Mouse (Mus musculus): ENCODE data around the gene Nccrp1. TPM values are rescaled to one million over a fixed set of nuclear protein-coding genes. Genes with fewer than 3 reads are reported as not detected.

Nccrp1 gene
- polyA plus RNA-seq, 1 experiment from 2014 or later: not detected

DNA sequence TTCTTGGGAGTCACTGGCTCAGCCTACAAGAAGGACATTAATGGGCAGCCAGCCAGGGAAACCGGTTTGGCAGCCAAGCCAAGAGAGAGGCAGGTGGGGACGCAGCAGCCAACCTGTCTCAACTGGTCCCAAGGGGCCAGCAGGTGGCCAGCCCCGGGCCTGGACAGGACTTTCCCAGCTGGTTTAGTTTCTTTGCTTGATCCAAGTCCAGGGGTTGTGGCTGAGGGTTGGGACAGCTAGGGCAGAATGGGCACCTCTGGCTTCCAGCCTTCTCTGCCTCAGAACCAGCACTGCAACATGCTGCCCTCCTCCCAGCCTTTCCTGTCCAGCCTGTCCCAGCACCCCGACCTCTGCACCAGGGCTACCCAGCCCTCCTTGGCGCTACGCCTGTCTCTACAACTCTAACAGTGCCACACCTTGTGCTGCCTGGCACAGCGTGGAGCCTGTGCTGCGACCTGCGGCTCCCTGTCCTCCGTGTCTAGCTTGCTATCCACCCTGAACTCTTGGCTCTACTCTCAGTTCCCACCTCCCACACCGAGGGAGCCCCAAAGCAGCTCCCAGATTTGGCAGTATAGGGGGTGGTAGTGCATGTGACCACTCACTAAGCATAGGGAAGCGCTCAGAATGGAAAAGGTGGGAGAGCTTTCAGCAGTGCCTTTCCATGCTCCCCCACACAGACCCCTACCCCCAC is 23.4 kb upstream of the Nccrp1 start:
- peak; percentile 14; the same call in 1 of the 2 replicates for TF ChIP-seq CTCF (IDR thresholded peaks at IDR 0.05; ENCODE audit: low read depth)
- Histone ChIP-seq H3K9me3 (ENCODE audit: low read depth, low read length) (no peaks in the 10 kb centered on the region), H3K36me3 (ENCODE audit: insufficient read depth) (peaks cover 29% of the 10 kb centered on the region), H3K4me2 (peak overlapping the region; percentile 41), H3K27me3 (ENCODE audit: insufficient read depth, low read length) (no peaks in the 10 kb centered on the region), H3K4me3 (ENCODE audit: low read depth, low read length) (no peak overlapping the region), H3K9ac (peak overlapping the region; percentile 3; the same call in 1 of the 2 replicates), H3K27ac (ENCODE audit: low read depth) (peak overlapping the region; percentile 92), H3K4me1 (ENCODE audit: insufficient read depth) (peaks cover 19% of the 10 kb centered on the region)
- ATAC-seq (ENCODE audit: insufficient read depth) (peak; percentile 55), DNase-seq (peak; percentile 85)
- 50% methylated on average over 12 of the region's 12 CpGs for WGBS

GRCm38 (mm10) chr7:28568253-28568652 is 21.2 kb upstream of the Nccrp1 start:
- H3K9ac ChIP-seq: no peak overlapping the region
- peaks cover 51% of the 10 kb centered on the region for H3K36me3 ChIP-seq (ENCODE audit: insufficient read depth)
- ATAC-seq (ENCODE audit: insufficient read depth) (no peak), DNase-seq (peak; percentile 83)
- H3K27me3 ChIP-seq (ENCODE audit: insufficient read depth, low read length): no peaks in the 10 kb centered on the region
- no peak overlapping the region for H3K27ac ChIP-seq (ENCODE audit: low read depth)
- no peak overlapping the region for H3K4me2 ChIP-seq
- H3K4me1 ChIP-seq (ENCODE audit: insufficient read depth): peaks cover 16% of the 10 kb centered on the region
- no peak overlapping the region for H3K4me3 ChIP-seq (ENCODE audit: low read depth, low read length)
- TF ChIP-seq CTCF (IDR thresholded peaks at IDR 0.05; ENCODE audit: low read depth): peak; percentile 84
- no peaks in the 10 kb centered on the region for H3K9me3 ChIP-seq (ENCODE audit: low read depth, low read length)

GRCm38 (mm10) chr7:28567539-28567938 is 20.5 kb upstream of the Nccrp1 start:
- no peaks in the 10 kb centered on the region for H3K9me3 ChIP-seq (ENCODE audit: low read depth, low read length)
- WGBS: 91% methylated on average over 4 of the region's 4 CpGs
- H3K4me1 ChIP-seq (ENCODE audit: insufficient read depth): peaks cover 14% of the 10 kb centered on the region
- ATAC-seq (ENCODE audit: insufficient read depth) (no peak), DNase-seq (no peak)
- no peak for TF ChIP-seq CTCF (IDR thresholded peaks at IDR 0.05; ENCODE audit: low read depth)
- no peak overlapping the region for H3K27ac ChIP-seq (ENCODE audit: low read depth)
- no peak overlapping the region for H3K4me2 ChIP-seq
- H3K4me3 ChIP-seq (ENCODE audit: low read depth, low read length): no peak overlapping the region
- no peak overlapping the region for H3K9ac ChIP-seq
- no peaks in the 10 kb centered on the region for H3K27me3 ChIP-seq (ENCODE audit: insufficient read depth, low read length)
- H3K36me3 ChIP-seq (ENCODE audit: insufficient read depth): peaks cover 58% of the 10 kb centered on the region

DNA sequence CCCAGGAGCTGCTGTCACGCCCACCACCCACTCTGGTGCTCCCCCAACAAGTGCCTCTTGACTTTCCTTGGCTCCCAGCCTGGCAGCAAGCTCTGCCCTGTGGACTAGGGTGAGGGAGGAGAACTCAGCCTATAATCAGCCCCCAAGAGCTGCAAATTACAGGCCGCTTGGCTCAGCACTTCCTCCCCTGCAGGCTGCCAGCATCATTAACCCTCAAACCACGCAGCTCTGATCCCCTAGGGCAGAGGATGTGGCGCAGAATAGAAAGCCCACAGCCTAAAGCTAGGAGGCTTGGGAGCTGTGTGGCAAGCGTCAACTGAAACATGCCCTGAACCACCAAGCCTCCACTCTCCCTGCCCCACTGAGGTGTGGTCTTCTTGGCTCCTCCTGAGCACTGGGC is 18.4 kb upstream of the Nccrp1 start:
- Histone ChIP-seq H3K4me1 (ENCODE audit: insufficient read depth) (no peaks in the 10 kb centered on the region; the same call in 1 of the 2 replicates), H3K4me3 (ENCODE audit: low read depth, low read length) (no peak overlapping the region), H3K27me3 (ENCODE audit: insufficient read depth, low read length) (no peaks in the 10 kb centered on the region), H3K27ac (ENCODE audit: low read depth) (no peak overlapping the region), H3K9ac (no peak overlapping the region), H3K9me3 (ENCODE audit: low read depth, low read length) (no peaks in the 10 kb centered on the region), H3K36me3 (ENCODE audit: insufficient read depth) (peaks cover 77% of the 10 kb centered on the region), H3K4me2 (no peak overlapping the region)
- WGBS: 82% methylated on average over 5 of the region's 5 CpGs
- no peak for TF ChIP-seq CTCF (IDR thresholded peaks at IDR 0.05; ENCODE audit: low read depth)
- DNase-seq: no peak
- ATAC-seq (ENCODE audit: insufficient read depth): no peak

- TF ChIP-seq CTCF (IDR thresholded peaks at IDR 0.05; ENCODE audit: low read depth): no peak
- no peak for ATAC-seq (ENCODE audit: insufficient read depth)
- WGBS: 92% methylated on average over 13 of the region's 13 CpGs
These were observed 15.9 kb upstream of the Nccrp1 start for GRCm38 (mm10) chr7:28562951-28563350.

DNA sequence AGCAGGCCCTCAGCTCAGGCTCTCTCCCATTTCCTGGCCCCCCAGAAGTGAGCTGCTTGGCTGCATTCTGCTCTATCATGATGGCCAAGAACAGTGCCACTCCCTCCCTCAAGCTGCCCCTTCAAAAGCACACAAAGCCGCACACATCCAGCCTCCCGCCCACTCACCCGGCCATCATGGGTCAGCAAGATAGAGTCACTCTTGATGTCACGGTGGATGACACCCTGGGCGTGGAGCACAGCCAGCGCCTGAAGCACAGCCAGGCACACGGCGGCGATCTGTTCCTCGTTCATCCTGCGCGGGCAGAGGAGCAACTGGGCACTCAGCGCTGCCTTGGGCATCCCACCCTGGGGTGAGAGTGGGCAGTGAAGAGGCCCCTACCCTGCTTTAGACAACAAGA is 15.3 kb upstream of the Nccrp1 start:
- DNase-seq: no peak

More at GRCm38 (mm10) chr7:28562951-28563350, 15.9 kb upstream of the Nccrp1 start:
- DNase-seq: no peak
- H3K27ac ChIP-seq (ENCODE audit: low read depth): no peak overlapping the region
- peaks cover 92% of the 10 kb centered on the region for H3K36me3 ChIP-seq (ENCODE audit: insufficient read depth)
- no peaks in the 10 kb centered on the region for H3K9me3 ChIP-seq (ENCODE audit: low read depth, low read length)
- H3K4me2 ChIP-seq: no peak overlapping the region
- H3K4me1 ChIP-seq (ENCODE audit: insufficient read depth): no peaks in the 10 kb centered on the region
- no peak overlapping the region for H3K4me3 ChIP-seq (ENCODE audit: low read depth, low read length)
- H3K27me3 ChIP-seq (ENCODE audit: insufficient read depth, low read length): no peaks in the 10 kb centered on the region
- H3K9ac ChIP-seq: no peak overlapping the region

DNA sequence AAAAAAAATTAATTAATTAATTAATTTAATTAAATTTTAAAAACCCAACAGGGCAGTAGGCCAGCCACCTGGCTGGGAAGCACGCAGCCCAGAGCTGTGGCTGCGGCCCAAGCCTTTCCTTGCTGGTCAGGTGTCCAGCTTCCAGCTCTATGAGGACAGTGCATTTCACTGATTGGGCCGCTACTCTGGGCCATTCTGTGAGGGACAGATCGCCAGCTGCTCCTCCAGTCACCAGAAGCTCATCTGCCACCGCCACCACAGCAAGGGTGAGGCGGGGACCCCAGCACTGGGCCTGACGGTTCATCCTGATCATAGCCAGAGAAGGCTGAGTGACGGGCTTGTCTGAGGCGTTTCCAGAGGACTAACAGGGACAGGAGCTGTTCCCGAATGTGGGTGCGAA is 14.9 kb upstream of the Nccrp1 start:
- 91% methylated on average over 11 of the region's 11 CpGs for WGBS
- ATAC-seq (ENCODE audit: insufficient read depth) (no peak), DNase-seq (no peak)
- Histone ChIP-seq H3K9ac (no peak overlapping the region), H3K36me3 (ENCODE audit: insufficient read depth) (peaks cover 86% of the 10 kb centered on the region), H3K9me3 (ENCODE audit: low read depth, low read length) (no peaks in the 10 kb centered on the region), H3K4me3 (ENCODE audit: low read depth, low read length) (no peak overlapping the region), H3K4me1 (ENCODE audit: insufficient read depth) (0 out of 2 replicates have a peak, but pooled peaks cover 2% of the 10 kb centered on the region), H3K27ac (ENCODE audit: low read depth) (no peak overlapping the region), H3K27me3 (ENCODE audit: insufficient read depth, low read length) (no peaks in the 10 kb centered on the region), H3K4me2 (no peak overlapping the region)
- no peak for TF ChIP-seq CTCF (IDR thresholded peaks at IDR 0.05; ENCODE audit: low read depth)

More for the DNA sequence above, 15.3 kb upstream of the Nccrp1 start:
- H3K4me3 ChIP-seq (ENCODE audit: low read depth, low read length): no peak overlapping the region
- 0 out of 2 replicates have a peak, but pooled peaks cover 2% of the 10 kb centered on the region for H3K4me1 ChIP-seq (ENCODE audit: insufficient read depth)
- peaks cover 90% of the 10 kb centered on the region for H3K36me3 ChIP-seq (ENCODE audit: insufficient read depth)
- TF ChIP-seq CTCF (IDR thresholded peaks at IDR 0.05; ENCODE audit: low read depth): no peak
- H3K9me3 ChIP-seq (ENCODE audit: low read depth, low read length): no peaks in the 10 kb centered on the region
- no peak overlapping the region for H3K9ac ChIP-seq
- no peak overlapping the region for H3K27ac ChIP-seq (ENCODE audit: low read depth)
- 90% methylated on average over 13 of the region's 13 CpGs for WGBS
- ATAC-seq (ENCODE audit: insufficient read depth): no peak
- H3K4me2 ChIP-seq: no peak overlapping the region
- H3K27me3 ChIP-seq (ENCODE audit: insufficient read depth, low read length): no peaks in the 10 kb centered on the region

Data from lung, embryonic 14.5 days (tissue).